Mouse (Mus musculus): ENCODE results near the gene Btbd11. TPM values are rescaled to one million over a fixed set of nuclear protein-coding genes. Genes with fewer than 3 reads are reported as not detected.

Btbd11 gene
- polyA plus RNA-seq, 1 experiment from 2014 or later, result 9.1 TPM

DNA sequence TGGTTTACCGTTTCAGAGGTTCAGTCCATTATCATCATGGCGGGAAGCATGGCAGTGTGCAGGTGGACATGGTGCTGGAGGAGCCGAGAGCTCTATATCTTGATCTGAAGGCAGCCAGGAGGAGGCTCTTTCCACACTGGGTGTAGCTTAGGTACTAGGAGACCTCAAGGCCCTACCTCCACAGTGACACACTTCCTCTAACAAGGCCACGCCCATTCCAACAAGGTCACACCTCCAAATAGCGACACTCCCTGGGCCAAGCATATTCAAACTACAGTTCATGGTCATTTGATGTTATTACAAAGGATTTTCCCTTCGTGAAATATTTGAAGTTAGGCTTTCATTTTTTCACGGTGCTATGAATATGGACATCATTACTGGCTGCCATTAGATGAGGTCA, 3.6 kb upstream of the Btbd11 start:
- Histone ChIP-seq H3K9me3 (no peaks in the 10 kb centered on the region), H3K4me2 (no peak overlapping the region), H3K4me1 (peaks cover 11% of the 10 kb centered on the region), H3K9ac (no peak overlapping the region), H3K27me3 (peaks cover 21% of the 10 kb centered on the region), H3K4me3 (replicated peaks) (no peak overlapping the region), H3K27ac (no peak overlapping the region), H3K36me3 (replicated peaks) (no peaks in the 10 kb centered on the region)
- ATAC-seq (ENCODE audit: low FRiP score), result no peak
- 92% methylated on average over 7 of the region's 7 CpGs for WGBS

DNA sequence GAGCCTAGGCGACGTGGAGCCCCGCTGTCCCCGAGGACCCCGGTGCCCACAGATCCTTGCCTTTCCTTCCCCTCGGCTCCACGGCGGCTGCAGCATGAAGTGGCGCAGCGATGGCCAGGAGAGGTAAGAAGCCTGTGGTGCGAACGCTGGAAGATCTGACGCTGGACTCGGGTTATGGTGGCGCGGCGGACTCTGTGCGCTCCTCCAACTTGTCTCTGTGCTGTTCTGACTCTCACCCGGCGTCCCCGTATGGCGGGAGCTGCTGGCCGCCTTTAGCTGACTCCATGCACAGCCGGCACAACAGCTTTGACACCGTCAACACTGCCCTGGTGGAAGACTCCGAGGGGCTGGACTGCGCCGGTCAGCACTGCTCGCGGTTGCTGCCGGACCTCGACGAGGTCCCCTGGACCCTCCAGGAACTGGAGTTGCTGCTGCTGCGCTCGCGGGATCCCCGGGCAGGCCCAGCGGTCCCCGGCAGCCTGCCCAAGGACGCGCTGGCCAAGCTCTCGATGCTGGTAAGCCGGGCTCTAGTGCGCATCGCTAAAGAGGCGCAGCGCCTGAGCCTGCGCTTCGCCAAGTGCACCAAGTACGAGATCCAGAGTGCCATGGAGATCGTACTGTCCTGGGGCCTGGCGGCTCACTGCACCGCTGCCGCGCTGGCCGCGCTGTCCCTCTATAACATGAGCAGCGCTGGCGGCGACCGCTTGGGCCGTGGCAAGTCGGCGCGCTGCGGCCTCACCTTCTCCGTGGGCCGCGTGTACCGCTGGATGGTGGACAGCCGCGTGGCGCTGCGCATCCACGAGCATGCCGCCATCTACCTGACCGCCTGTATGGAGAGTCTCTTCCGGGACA, 831 bp downstream of the Btbd11 start:
- H3K4me2 ChIP-seq, result peak overlapping the region; percentile 100
- H3K27me3 ChIP-seq, result peaks cover 38% of the 10 kb centered on the region
- peak overlapping the region; percentile 61 for H3K4me3 ChIP-seq (replicated peaks)
- ATAC-seq (ENCODE audit: low FRiP score), result peak; percentile 44
- no peaks in the 10 kb centered on the region for H3K36me3 ChIP-seq (replicated peaks)
- peak overlapping the region; percentile 73 for H3K9ac ChIP-seq
- peaks cover 30% of the 10 kb centered on the region for H3K4me1 ChIP-seq
- under 1% methylated on average over 78 of the region's 78 CpGs for WGBS
- H3K9me3 ChIP-seq, result no peaks in the 10 kb centered on the region
- peak overlapping the region; percentile 53; the same call in 1 of the 2 replicates for H3K27ac ChIP-seq

GRCm38 (mm10) chr10:85388071-85388750, 1.6 kb downstream of the Btbd11 start:
- Histone ChIP-seq H3K4me3 (replicated peaks) (peak overlapping the region; percentile 61), H3K27ac (no peak overlapping the region), H3K9ac (peak overlapping the region; percentile 73), H3K9me3 (no peaks in the 10 kb centered on the region), H3K4me1 (peaks cover 34% of the 10 kb centered on the region), H3K36me3 (replicated peaks) (no peaks in the 10 kb centered on the region), H3K4me2 (peak overlapping the region; percentile 100), H3K27me3 (peaks cover 38% of the 10 kb centered on the region)
- WGBS, result 1% methylated on average over 46 of the region's 50 CpGs
- ATAC-seq (ENCODE audit: low FRiP score), result peak; percentile 5; the same call in 1 of the 2 replicates

DNA sequence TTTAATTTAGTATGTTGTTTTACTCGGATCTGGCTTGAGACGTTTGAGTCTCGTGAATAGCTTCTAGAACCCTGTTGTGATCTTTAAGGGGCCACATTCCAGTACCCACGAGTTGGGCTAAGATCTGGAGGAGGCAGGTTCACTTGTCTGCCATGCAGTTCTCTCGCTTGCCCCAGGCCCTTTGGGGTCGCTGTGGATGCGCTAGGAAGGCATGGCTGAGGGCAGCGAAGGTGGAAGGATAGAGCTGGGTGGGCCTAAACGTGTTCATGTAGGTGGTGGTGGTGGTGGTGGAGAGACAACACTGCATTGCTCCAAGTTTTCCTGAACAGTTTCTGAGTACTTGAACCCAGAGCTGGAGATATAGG, 2.1 kb downstream of the Btbd11 start:
- Histone ChIP-seq H3K9me3 (no peaks in the 10 kb centered on the region), H3K27ac (no peak overlapping the region), H3K36me3 (replicated peaks) (no peaks in the 10 kb centered on the region), H3K9ac (peak overlapping the region; percentile 73; the same call in 1 of the 2 replicates), H3K4me1 (peaks cover 39% of the 10 kb centered on the region), H3K27me3 (peaks cover 38% of the 10 kb centered on the region), H3K4me2 (peak overlapping the region; percentile 100), H3K4me3 (replicated peaks) (peak overlapping the region; percentile 61)
- under 1% methylated on average over 9 of the region's 9 CpGs for WGBS
- no peak for ATAC-seq (ENCODE audit: low FRiP score)

- 47% methylated on average over 23 of the region's 23 CpGs for WGBS
- ATAC-seq (ENCODE audit: low FRiP score), result no peak
- Histone ChIP-seq H3K4me1 (peaks cover 42% of the 10 kb centered on the region), H3K9ac (peak overlapping the region; percentile 29; the same call in 1 of the 2 replicates), H3K9me3 (no peaks in the 10 kb centered on the region), H3K27me3 (peaks cover 32% of the 10 kb centered on the region), H3K4me3 (replicated peaks) (peak overlapping the region; percentile 61), H3K36me3 (replicated peaks) (no peaks in the 10 kb centered on the region), H3K4me2 (peak overlapping the region; percentile 100), H3K27ac (no peak overlapping the region)
These were observed 2.9 kb downstream of the Btbd11 start for GRCm38 (mm10) chr10:85389286-85390139.

- no peak overlapping the region for H3K4me2 ChIP-seq
- no peak for ATAC-seq (ENCODE audit: low FRiP score)
- peaks cover 44% of the 10 kb centered on the region for H3K4me1 ChIP-seq
- peaks cover 22% of the 10 kb centered on the region for H3K27me3 ChIP-seq
- no peaks in the 10 kb centered on the region for H3K9me3 ChIP-seq
- H3K27ac ChIP-seq, result no peak overlapping the region
- no peak overlapping the region for H3K9ac ChIP-seq
- H3K36me3 ChIP-seq (replicated peaks), result no peaks in the 10 kb centered on the region
- H3K4me3 ChIP-seq (replicated peaks), result no peak overlapping the region
- WGBS, result 69% methylated on average over 6 of the region's 6 CpGs
These were observed 6.4 kb downstream of the Btbd11 start for GRCm38 (mm10) chr10:85393016-85393415.

DNA sequence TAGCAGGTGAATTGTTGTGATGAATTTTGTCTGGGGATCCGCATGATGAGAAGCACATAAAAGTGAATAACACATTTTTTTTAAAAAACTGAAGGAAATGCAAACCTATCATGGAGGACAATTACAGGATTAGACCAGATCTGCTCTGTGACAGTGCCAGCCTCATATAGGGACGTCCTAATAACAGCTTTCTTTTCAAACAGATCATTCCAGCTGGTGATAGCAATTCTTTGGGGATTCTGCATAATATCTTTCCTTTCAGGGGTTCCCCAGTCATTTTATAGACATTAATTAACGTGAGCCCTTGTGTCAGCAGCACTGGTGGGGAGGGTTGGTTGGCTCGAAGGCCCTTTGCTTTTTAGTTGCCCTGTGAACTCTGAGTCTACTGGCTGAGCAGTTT, 7.9 kb downstream of the Btbd11 start:
- H3K27me3 ChIP-seq, result peaks cover 7% of the 10 kb centered on the region
- H3K27ac ChIP-seq, result 0 out of 2 replicates have a peak overlapping the region, but pooled peaks have one; percentile 5
- no peak overlapping the region for H3K4me3 ChIP-seq (replicated peaks)
- H3K9me3 ChIP-seq, result no peaks in the 10 kb centered on the region
- ATAC-seq (ENCODE audit: low FRiP score), result no peak
- H3K9ac ChIP-seq, result no peak overlapping the region
- peaks cover 29% of the 10 kb centered on the region for H3K4me1 ChIP-seq
- H3K36me3 ChIP-seq (replicated peaks), result no peaks in the 10 kb centered on the region
- no peak overlapping the region for H3K4me2 ChIP-seq
- 53% methylated on average over 4 of the region's 4 CpGs for WGBS

GRCm38 (mm10) chr10:85411120-85411519, 24.5 kb downstream of the Btbd11 start:
- 85% methylated on average over 3 of the region's 3 CpGs for WGBS
- H3K4me2 ChIP-seq, result no peak overlapping the region
- H3K9me3 ChIP-seq, result no peaks in the 10 kb centered on the region
- H3K4me1 ChIP-seq, result no peaks in the 10 kb centered on the region
- H3K4me3 ChIP-seq (replicated peaks), result no peak overlapping the region
- no peak overlapping the region for H3K27ac ChIP-seq
- H3K9ac ChIP-seq, result no peak overlapping the region
- no peak for ATAC-seq (ENCODE audit: low FRiP score)
- no peaks in the 10 kb centered on the region for H3K27me3 ChIP-seq
- H3K36me3 ChIP-seq (replicated peaks), result no peaks in the 10 kb centered on the region

DNA sequence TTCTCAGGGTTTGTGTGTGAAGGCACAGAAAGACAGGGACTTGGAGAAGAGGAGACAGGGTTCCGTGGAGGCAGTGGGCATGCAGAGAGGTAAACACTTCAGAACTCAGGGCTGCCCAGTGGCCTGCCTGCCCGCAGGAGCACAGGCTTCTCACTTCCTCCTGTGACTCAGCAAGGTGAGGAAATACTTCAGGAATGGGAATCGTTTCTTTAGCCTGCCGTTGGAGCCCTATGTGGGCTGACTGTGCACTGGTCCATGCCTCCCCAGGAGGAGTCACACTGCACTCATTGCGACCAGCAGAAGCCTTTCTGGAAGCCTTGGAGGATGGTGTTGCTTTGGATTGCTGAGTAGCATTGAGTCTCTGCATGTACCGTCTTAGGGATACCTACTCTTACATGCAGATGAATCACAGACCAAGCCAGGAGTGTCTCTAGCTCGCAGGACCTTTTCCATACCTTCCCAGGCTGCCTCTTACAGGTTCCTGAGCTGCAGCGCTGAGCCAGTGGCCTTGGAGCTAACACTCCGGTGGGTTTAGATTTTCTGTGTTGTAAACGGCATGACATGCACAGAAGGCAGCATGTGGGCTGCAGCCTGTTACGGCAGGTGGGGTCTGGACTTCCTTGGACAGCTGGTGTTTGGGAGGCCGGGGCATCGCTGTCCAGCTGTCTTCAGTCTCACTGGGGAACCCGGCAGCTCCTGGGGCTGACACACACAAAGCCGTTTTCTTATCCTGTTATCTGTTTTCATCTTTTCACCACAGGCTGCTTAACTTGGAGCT, 34.4 kb downstream of the Btbd11 start:
- H3K4me2 ChIP-seq, result no peak overlapping the region
- no peaks in the 10 kb centered on the region for H3K9me3 ChIP-seq
- H3K27ac ChIP-seq, result peak overlapping the region; percentile 47; the same call in 1 of the 2 replicates
- H3K4me3 ChIP-seq (replicated peaks), result no peak overlapping the region
- ATAC-seq (ENCODE audit: low FRiP score), result 0 out of 2 replicates have a peak, but pooled peaks have one; percentile 58
- H3K9ac ChIP-seq, result no peak overlapping the region
- H3K27me3 ChIP-seq, result no peaks in the 10 kb centered on the region
- no peaks in the 10 kb centered on the region for H3K36me3 ChIP-seq (replicated peaks)
- peaks cover 9% of the 10 kb centered on the region; the same call in 1 of the 2 replicates for H3K4me1 ChIP-seq
- 63% methylated on average over 15 of the region's 15 CpGs for WGBS

GRCm38 (mm10) chr10:85421629-85422012, 35.0 kb downstream of the Btbd11 start:
- ATAC-seq (ENCODE audit: low FRiP score), result no peak
- Histone ChIP-seq H3K4me2 (no peak overlapping the region), H3K4me1 (peaks cover 9% of the 10 kb centered on the region; the same call in 1 of the 2 replicates), H3K9me3 (no peaks in the 10 kb centered on the region), H3K27ac (peak overlapping the region; percentile 47; the same call in 1 of the 2 replicates), H3K9ac (no peak overlapping the region), H3K36me3 (replicated peaks) (no peaks in the 10 kb centered on the region), H3K27me3 (no peaks in the 10 kb centered on the region), H3K4me3 (replicated peaks) (no peak overlapping the region)
- WGBS, result 64% methylated on average over 4 of the region's 4 CpGs

DNA sequence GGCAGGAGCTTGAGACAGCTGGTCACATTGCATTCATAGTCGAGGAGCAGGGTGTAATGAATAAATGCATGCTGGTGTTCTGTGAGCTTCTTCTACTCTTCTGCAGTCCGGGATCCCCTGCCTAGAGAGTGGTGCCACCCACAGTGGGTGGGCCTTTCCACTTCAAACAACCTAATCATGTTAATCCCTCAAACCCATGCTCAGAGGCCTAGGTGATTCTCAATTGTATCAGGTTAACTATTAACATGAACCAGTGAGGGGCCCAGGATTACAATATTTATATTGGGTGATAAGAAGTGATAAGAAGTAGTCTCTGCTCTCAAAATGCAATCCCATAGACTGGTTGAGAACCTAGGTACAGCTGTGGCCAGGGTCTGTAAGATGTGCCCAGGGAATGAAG, 39.1 kb downstream of the Btbd11 start:
- Histone ChIP-seq H3K4me3 (replicated peaks) (no peak overlapping the region), H3K9ac (no peak overlapping the region), H3K27me3 (no peaks in the 10 kb centered on the region), H3K27ac (no peak overlapping the region), H3K9me3 (no peaks in the 10 kb centered on the region), H3K4me2 (no peak overlapping the region), H3K4me1 (peaks cover 8% of the 10 kb centered on the region; the same call in 1 of the 2 replicates), H3K36me3 (replicated peaks) (no peaks in the 10 kb centered on the region)
- 84% methylated on average over 2 of the region's 2 CpGs for WGBS
- no peak for ATAC-seq (ENCODE audit: low FRiP score)
